Mouse (Mus musculus) heart, adult 2 months (tissue): Measurements from ENCODE around the gene Nudt3.

Experiments used
- CTCF ChIP-seq: fragments of 200-600 bp; IDR thresholded peaks from 2 replicates; pipeline ENCODE4 v1.8.1; 2022; ENCODE audit warnings: antibody characterized with exemption, mild to moderate bottlenecking, moderate library complexity
- EP300 ChIP-seq: fragments of 200-500 bp; IDR thresholded peaks from 2 replicates; pipeline ENCODE4 v1.6.1; 2011; ENCODE audit warnings: low read depth, low read length, control low read depth; ENCODE audit not compliant: insufficient read depth
- POLR2A ChIP-seq: fragments of 200-500 bp; IDR thresholded peaks from 2 replicates; pipeline ENCODE4 v1.6.1; 2011; ENCODE audit warnings: mild to moderate bottlenecking, low read depth, low read length, control low read depth; ENCODE audit not compliant: insufficient read depth

- TF ChIP-seq POLR2A (no peak), CTCF (peak; percentile 31), EP300 (no peak)
These were observed 4.2 kb upstream of the Nudt3 start for GRCm38 (mm10) chr17:27627451-27627850.
